Comparison of ENCODE assay signal across 16 mouse cellular contexts in the genomic region with DNA sequence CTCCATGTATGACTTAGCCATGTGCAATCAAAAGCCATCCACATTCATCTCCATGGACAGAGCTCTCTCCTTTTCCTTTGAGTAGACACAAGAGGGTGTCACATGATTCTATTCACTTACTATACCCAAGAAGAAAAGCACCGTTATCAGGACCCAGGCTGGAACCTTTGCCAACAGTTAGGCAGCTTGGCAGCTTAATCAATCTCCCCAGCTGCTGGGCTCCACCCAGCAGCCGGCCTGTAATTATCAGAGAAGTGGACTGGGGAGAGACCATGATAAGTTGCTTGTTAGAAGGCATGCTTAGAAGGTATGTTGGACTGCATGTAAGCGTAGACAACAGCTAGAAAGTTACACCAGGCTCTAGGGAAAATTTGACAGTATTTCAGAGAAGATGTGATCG. TPM values are rescaled to one million over a fixed set of nuclear protein-coding genes. Genes with fewer than 3 reads are reported as not detected.
DNase-seq lines count a peak whose midpoint lies in the region; ATAC-seq lines count a peak whose summit lies in the region.
"Had no signal": no experiment of that assay in that cellular context is flagged by ENCODE, and none has a peak within 500 bp of the region (broad histone marks: within the 10 kb centered on the region; RNA-seq: fewer than 3 reads in every experiment).

No protein-coding gene starts in this region.

- H3K4me2 ChIP-seq in liver, embryonic 13.5 days: peak overlapping the region; percentile 62
- H3K4me2 ChIP-seq in stomach, embryonic 14.5 days (replicated peaks; ENCODE audit: low read depth, low read length): no peak overlapping the region
- H3K4me2 ChIP-seq in hindbrain, embryonic 13.5 days: no peak overlapping the region
- H3K4me2 ChIP-seq: embryonic facial prominence, embryonic 13.5 days; hindbrain, embryonic 14.5 days; limb, embryonic 12.5 days; neural tube, embryonic 13.5 days had no signal

- peak overlapping the region; percentile 27 for H3K4me3 ChIP-seq in liver, embryonic 13.5 days (replicated peaks)
- no peak overlapping the region for H3K4me3 ChIP-seq in stomach, embryonic 14.5 days (ENCODE audit: low read depth, low read length)
- no peak overlapping the region for H3K4me3 ChIP-seq in hindbrain, embryonic 13.5 days
- H3K4me3 ChIP-seq in embryonic facial prominence, embryonic 10.5 days: no peak overlapping the region
- H3K4me3 ChIP-seq: embryonic facial prominence, embryonic 13.5 days; limb, embryonic 12.5 days; neural tube, embryonic 13.5 days had no signal

- H3K27ac ChIP-seq in liver, embryonic 13.5 days: peak overlapping the region; percentile 98
- H3K27ac ChIP-seq in stomach, embryonic 14.5 days (ENCODE audit: low read length): no peak overlapping the region
- no peak overlapping the region for H3K27ac ChIP-seq in hindbrain, embryonic 13.5 days
- no peak overlapping the region for H3K27ac ChIP-seq in embryonic facial prominence, embryonic 10.5 days (replicated peaks)
- H3K27ac ChIP-seq: embryonic facial prominence, embryonic 13.5 days; hindbrain, embryonic 14.5 days; limb, embryonic 12.5 days; neural tube, embryonic 13.5 days had no signal

- peak; percentile 89 for ATAC-seq in liver, embryonic 13.5 days (ENCODE audit: low read depth)
- ATAC-seq in stomach, embryonic 14.5 days (ENCODE audit: insufficient number of reproducible peaks, insufficient read depth, low FRiP score, low read depth): peak; percentile 79; the same call in 1 of the 2 replicates
- no peak for ATAC-seq in hindbrain, embryonic 13.5 days (ENCODE audit: low FRiP score)

- H3K9me3 ChIP-seq in liver, embryonic 13.5 days (replicated peaks): no peaks in the 10 kb centered on the region
- no peaks in the 10 kb centered on the region for H3K9me3 ChIP-seq in stomach, embryonic 14.5 days (ENCODE audit: control insufficient read depth, low read depth, low read length)
- no peaks in the 10 kb centered on the region for H3K9me3 ChIP-seq in hindbrain, embryonic 13.5 days
- H3K9me3 ChIP-seq in embryonic facial prominence, embryonic 10.5 days: no peaks in the 10 kb centered on the region
- H3K9me3 ChIP-seq: embryonic facial prominence, embryonic 13.5 days; limb, embryonic 12.5 days; neural tube, embryonic 13.5 days had no signal

- 19% methylated on average over 4 of the region's 4 CpGs for WGBS in liver, embryonic 13.5 days (ENCODE audit: insufficient replicate concordance)
- whole genome bisulfite sequencing in stomach, embryonic 14.5 days: 44% methylated on average over 4 of the region's 4 CpGs
- WGBS in hindbrain, embryonic 13.5 days: 63% methylated on average over 4 of the region's 4 CpGs
- WGBS in embryonic facial prominence, embryonic 10.5 days: 79% methylated on average over 4 of the region's 4 CpGs

- DNase-seq in heart, postnatal 4 days: peak; percentile 24
- DNase-seq in heart, adult 8-10 months (ENCODE audit: low spot score): no peak
- DNase-seq in c-Kit-positive CD71-positive TER-119-negative erythroid progenitor cells, embryonic 14.5 days (ENCODE audit: low read depth): peak; percentile 91
- DNase-seq in liver, embryonic 13.5 days: peak; percentile 85
- DNase-seq in frontal cortex, postnatal 10 days (ENCODE audit: low spot score in 2 of 2): no peak
- no peak for DNase-seq in embryonic facial prominence, embryonic 10.5 days (ENCODE audit: low spot score)
- DNase-seq: cerebellum, postnatal 14 days; layer of hippocampus, adult 9-11 months; midbrain, embryonic 14.5 days; thymus, postnatal 4 days had no signal

- no peaks in the 10 kb centered on the region for H3K36me3 ChIP-seq in liver, embryonic 13.5 days
- H3K36me3 ChIP-seq in stomach, embryonic 14.5 days (ENCODE audit: control insufficient read depth, insufficient read depth, low read length): no peaks in the 10 kb centered on the region
- H3K36me3 ChIP-seq in hindbrain, embryonic 13.5 days: no peaks in the 10 kb centered on the region
- H3K36me3 ChIP-seq in embryonic facial prominence, embryonic 10.5 days (replicated peaks): no peaks in the 10 kb centered on the region
- H3K36me3 ChIP-seq: embryonic facial prominence, embryonic 13.5 days; limb, embryonic 12.5 days; neural tube, embryonic 13.5 days had no signal

- peaks cover 66% of the 10 kb centered on the region for H3K4me1 ChIP-seq in liver, embryonic 13.5 days (replicated peaks)
- no peaks in the 10 kb centered on the region for H3K4me1 ChIP-seq in stomach, embryonic 14.5 days (ENCODE audit: control insufficient read depth, insufficient read depth, low read length)
- H3K4me1 ChIP-seq in hindbrain, embryonic 13.5 days (replicated peaks): no peaks in the 10 kb centered on the region
- no peaks in the 10 kb centered on the region for H3K4me1 ChIP-seq in embryonic facial prominence, embryonic 10.5 days
- H3K4me1 ChIP-seq: embryonic facial prominence, embryonic 13.5 days; limb, embryonic 12.5 days; neural tube, embryonic 13.5 days had no signal

- peak overlapping the region; percentile 72 for H3K9ac ChIP-seq in liver, embryonic 13.5 days
- H3K9ac ChIP-seq in stomach, embryonic 14.5 days (replicated peaks; ENCODE audit: low read depth, low read length): no peak overlapping the region
- H3K9ac ChIP-seq in hindbrain, embryonic 13.5 days: no peak overlapping the region
- H3K9ac ChIP-seq: embryonic facial prominence, embryonic 13.5 days; hindbrain, embryonic 14.5 days; limb, embryonic 12.5 days; neural tube, embryonic 13.5 days had no signal

- no peaks in the 10 kb centered on the region for H3K27me3 ChIP-seq in liver, embryonic 13.5 days
- no peaks in the 10 kb centered on the region for H3K27me3 ChIP-seq in stomach, embryonic 14.5 days (ENCODE audit: control insufficient read depth, insufficient read depth, low read length)
- no peaks in the 10 kb centered on the region for H3K27me3 ChIP-seq in hindbrain, embryonic 13.5 days
- no peaks in the 10 kb centered on the region for H3K27me3 ChIP-seq in embryonic facial prominence, embryonic 10.5 days (replicated peaks; ENCODE audit: low read depth, poor library complexity, severe bottlenecking)
- H3K27me3 ChIP-seq: embryonic facial prominence, embryonic 13.5 days; limb, embryonic 12.5 days; neural tube, embryonic 13.5 days had no signal

RNA-seq across cellular contexts. Expression of a gene that starts 9.9 kb away (rescaled TPM):
- 10 to 100 TPM; 30.0 TPM for total RNA-seq in heart, postnatal 4 days (2021)
- 10 to 100 TPM; 11.0 to 21.4 (median 13.7) TPM for total RNA-seq in heart, adult 8-10 months (2022)
- polyA plus RNA-seq in liver, embryonic 13.5 days (2015; fragmentation: Nextera tagmentation; extraction: Ambion mirVana): 45.9 and 47.8 TPM in 2 replicates
- polyA plus RNA-seq in stomach, embryonic 14.5 days (2014; fragmentation: Nextera tagmentation; extraction: Ambion mirVana): 78.7 and 84.7 TPM in 2 replicates
- 108 and 111 TPM in 2 replicates for polyA plus RNA-seq in hindbrain, embryonic 13.5 days (2015; fragmentation: Nextera tagmentation; extraction: Ambion mirVana)
- 87.3 and 90.3 TPM in 2 replicates for polyA plus RNA-seq in embryonic facial prominence, embryonic 10.5 days (2016; fragmentation: Nextera tagmentation; extraction: Ambion mirVana)

RNA-seq across cellular contexts. Expression of a gene that starts 38.6 kb away (rescaled TPM):
- total RNA-seq in heart, postnatal 4 days (2021): 10 to 100 TPM; 36.4 to 41.5 TPM
- total RNA-seq in heart, adult 8-10 months (2022): 10 to 100 TPM; 33.2 to 40.9 (median 39.4) TPM
- polyA plus RNA-seq in liver, embryonic 13.5 days (2015; fragmentation: Nextera tagmentation; extraction: Ambion mirVana): 43.9 and 47.6 TPM in 2 replicates
- polyA plus RNA-seq in stomach, embryonic 14.5 days (2014; fragmentation: Nextera tagmentation; extraction: Ambion mirVana): 61.9 and 62.0 TPM in 2 replicates
- 60.1 and 62.9 TPM in 2 replicates for polyA plus RNA-seq in hindbrain, embryonic 13.5 days (2015; fragmentation: Nextera tagmentation; extraction: Ambion mirVana)
- 71.1 and 71.6 TPM in 2 replicates for polyA plus RNA-seq in embryonic facial prominence, embryonic 10.5 days (2016; fragmentation: Nextera tagmentation; extraction: Ambion mirVana)

Comparison
In these comparisons a context has a peak if more than half of its experiments do, and no peak if none do; other contexts are left out.
1. DNase-seq: peak in heart, postnatal 4 days (single experiment), c-Kit-positive CD71-positive TER-119-negative erythroid progenitor cells, embryonic 14.5 days (single experiment) and liver, embryonic 13.5 days (single experiment); none in heart, adult 8-10 months (single experiment), frontal cortex, postnatal 10 days (0 of 2) and embryonic facial prominence, embryonic 10.5 days (single experiment).